Mouse (Mus musculus): ENCODE measurements around the gene Sorcs2. TPM values are rescaled to one million over a fixed set of nuclear protein-coding genes. Genes with fewer than 3 reads are reported as not detected.
A peak's percentile ranks its signal among the peaks of the same experiment; 100 is the strongest.

Sorcs2 gene
- polyA plus RNA-seq, 1 experiment from 2014 or later, result 11.7 TPM

DNA sequence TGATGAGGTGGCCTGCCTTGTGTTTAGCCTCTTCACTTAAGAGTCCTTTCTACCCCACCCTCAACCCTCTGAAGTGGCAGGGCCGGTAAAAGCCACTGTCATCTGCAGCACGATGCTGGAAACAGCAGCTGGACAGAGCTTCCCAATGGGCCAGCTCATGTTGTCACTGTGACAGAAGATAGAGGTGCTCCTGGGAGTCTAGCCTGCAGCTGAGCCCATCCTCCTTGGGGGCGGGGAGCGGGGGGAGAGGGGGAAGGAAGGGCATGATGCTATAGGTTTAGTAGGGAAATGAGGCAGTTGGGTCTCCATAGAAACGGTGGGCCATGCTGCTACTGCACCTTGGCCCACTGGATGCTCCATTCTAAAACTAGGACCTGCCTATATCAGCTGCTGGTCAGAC is 279.9 kb downstream of the Sorcs2 start:
- no peaks in the 10 kb centered on the region for H3K9me3 ChIP-seq
- H3K27me3 ChIP-seq, result 0 out of 2 replicates have a peak, but pooled peaks cover 2% of the 10 kb centered on the region
- H3K4me1 ChIP-seq (replicated peaks), result peaks cover 67% of the 10 kb centered on the region
- 21% methylated on average over 5 of the region's 5 CpGs for WGBS
- no peak overlapping the region for H3K9ac ChIP-seq
- H3K27ac ChIP-seq, result peak overlapping the region; percentile 70
- H3K4me3 ChIP-seq, result no peak overlapping the region
- peak; percentile 53 for ATAC-seq (ENCODE audit: low FRiP score)
- no peaks in the 10 kb centered on the region for H3K36me3 ChIP-seq
- no peak overlapping the region for H3K4me2 ChIP-seq

DNA sequence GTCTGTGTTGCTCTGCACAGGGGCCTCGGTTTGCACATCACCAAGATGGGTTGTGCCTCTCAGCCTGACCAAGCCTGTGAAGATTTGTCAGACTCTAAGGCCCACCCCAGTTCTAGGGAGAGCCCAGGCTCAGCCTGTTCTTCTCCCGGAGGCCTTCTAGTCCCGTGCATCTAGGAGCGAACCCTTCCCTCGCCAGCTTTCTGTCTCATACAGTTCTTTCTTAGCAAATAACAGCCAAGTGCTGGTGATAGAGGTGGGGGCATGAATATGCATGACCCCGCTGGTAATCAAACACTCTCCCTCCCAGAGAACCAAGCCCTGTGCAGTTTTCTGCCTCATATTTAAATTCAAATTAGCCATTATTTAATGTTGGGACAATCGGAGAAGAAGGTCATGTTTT is 282.4 kb downstream of the Sorcs2 start:
- Histone ChIP-seq H3K36me3 (no peaks in the 10 kb centered on the region), H3K27me3 (0 out of 2 replicates have a peak, but pooled peaks cover 2% of the 10 kb centered on the region), H3K4me1 (replicated peaks) (peaks cover 75% of the 10 kb centered on the region), H3K9me3 (no peaks in the 10 kb centered on the region), H3K4me2 (no peak overlapping the region), H3K9ac (no peak overlapping the region), H3K4me3 (no peak overlapping the region), H3K27ac (0 out of 2 replicates have a peak overlapping the region, but pooled peaks have one; percentile 42)
- ATAC-seq (ENCODE audit: low FRiP score), result no peak
- 23% methylated on average over 7 of the region's 7 CpGs for WGBS

DNA sequence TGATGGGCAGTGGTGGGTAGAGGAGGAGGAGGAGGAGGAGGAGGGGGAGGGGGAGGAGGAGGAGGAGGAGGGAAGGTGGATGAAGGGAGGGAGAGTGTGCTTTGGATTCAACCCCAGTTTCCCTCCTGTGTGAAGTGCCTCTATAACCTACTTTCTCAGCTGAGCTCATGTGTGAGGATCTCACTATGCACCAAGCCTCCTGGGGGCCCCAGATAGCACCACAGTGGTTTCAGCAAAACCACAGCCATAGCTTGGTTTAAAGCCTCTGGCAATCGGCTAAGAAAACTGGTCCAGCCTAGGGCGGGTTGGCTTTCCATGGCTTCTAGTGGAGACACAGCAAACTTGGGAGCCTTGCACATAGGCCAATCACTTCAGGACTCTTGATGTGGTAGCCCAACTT is 284.2 kb downstream of the Sorcs2 start:
- ATAC-seq (ENCODE audit: low FRiP score), result no peak
- Histone ChIP-seq H3K4me2 (no peak overlapping the region), H3K27ac (no peak overlapping the region), H3K4me3 (no peak overlapping the region), H3K4me1 (replicated peaks) (peaks cover 58% of the 10 kb centered on the region), H3K9me3 (no peaks in the 10 kb centered on the region), H3K27me3 (0 out of 2 replicates have a peak, but pooled peaks cover 2% of the 10 kb centered on the region), H3K9ac (no peak overlapping the region), H3K36me3 (no peaks in the 10 kb centered on the region)
- 85% methylated on average over 2 of the region's 2 CpGs for WGBS

DNA sequence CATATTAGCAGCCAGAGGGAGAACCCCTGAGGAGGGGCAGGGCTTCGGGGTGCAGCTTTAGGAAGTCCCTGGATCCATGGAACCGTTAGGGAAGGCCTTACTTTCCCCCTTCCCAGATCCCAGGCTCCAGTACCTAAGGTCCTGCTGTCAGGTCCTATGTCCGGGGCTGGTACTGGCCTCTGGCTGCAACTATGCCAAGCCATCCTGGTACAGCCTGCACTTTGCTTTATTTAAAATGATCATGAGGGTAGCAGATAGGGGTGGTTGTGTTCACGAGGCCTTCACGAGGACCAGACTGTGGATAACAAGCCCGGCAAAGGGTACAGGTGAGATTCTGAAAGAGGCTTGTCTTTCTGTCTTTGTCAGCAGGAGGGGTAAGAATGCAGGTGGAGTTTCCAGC is 285.2 kb downstream of the Sorcs2 start:
- H3K4me3 ChIP-seq, result no peak overlapping the region
- H3K27ac ChIP-seq, result no peak overlapping the region
- H3K36me3 ChIP-seq, result no peaks in the 10 kb centered on the region
- no peak for ATAC-seq (ENCODE audit: low FRiP score)
- no peak overlapping the region for H3K9ac ChIP-seq
- H3K4me1 ChIP-seq (replicated peaks), result peaks cover 52% of the 10 kb centered on the region
- no peaks in the 10 kb centered on the region for H3K9me3 ChIP-seq
- H3K27me3 ChIP-seq, result 0 out of 2 replicates have a peak, but pooled peaks cover 2% of the 10 kb centered on the region
- H3K4me2 ChIP-seq, result no peak overlapping the region
- WGBS, result 70% methylated on average over 6 of the region's 6 CpGs

DNA sequence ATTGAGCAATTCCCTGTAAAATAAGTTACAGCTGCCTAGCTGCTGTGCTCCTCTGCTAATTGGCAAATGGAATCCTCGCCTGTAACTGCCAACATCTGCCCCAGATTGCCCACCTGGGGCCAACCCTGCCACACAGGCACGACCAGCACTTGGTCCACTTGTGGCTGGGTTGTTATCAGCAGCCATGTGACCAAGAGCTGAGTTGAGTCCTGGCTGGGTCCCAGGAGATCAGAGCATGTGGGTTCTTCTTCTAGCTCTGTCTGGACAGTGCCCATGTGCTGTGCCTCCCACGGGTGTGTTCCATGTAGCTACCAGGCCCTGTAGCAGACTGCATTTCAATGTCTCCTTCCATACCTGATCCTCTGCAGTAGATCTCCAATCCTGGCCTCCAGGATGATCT is 286.4 kb downstream of the Sorcs2 start:
- H3K9ac ChIP-seq, result no peak overlapping the region
- ATAC-seq (ENCODE audit: low FRiP score), result no peak
- peaks cover 40% of the 10 kb centered on the region for H3K4me1 ChIP-seq (replicated peaks)
- no peak overlapping the region for H3K4me3 ChIP-seq
- no peaks in the 10 kb centered on the region for H3K9me3 ChIP-seq
- H3K27ac ChIP-seq, result no peak overlapping the region
- 71% methylated on average over 3 of the region's 3 CpGs for WGBS
- H3K36me3 ChIP-seq, result no peaks in the 10 kb centered on the region
- no peak overlapping the region for H3K4me2 ChIP-seq
- no peaks in the 10 kb centered on the region for H3K27me3 ChIP-seq

DNA sequence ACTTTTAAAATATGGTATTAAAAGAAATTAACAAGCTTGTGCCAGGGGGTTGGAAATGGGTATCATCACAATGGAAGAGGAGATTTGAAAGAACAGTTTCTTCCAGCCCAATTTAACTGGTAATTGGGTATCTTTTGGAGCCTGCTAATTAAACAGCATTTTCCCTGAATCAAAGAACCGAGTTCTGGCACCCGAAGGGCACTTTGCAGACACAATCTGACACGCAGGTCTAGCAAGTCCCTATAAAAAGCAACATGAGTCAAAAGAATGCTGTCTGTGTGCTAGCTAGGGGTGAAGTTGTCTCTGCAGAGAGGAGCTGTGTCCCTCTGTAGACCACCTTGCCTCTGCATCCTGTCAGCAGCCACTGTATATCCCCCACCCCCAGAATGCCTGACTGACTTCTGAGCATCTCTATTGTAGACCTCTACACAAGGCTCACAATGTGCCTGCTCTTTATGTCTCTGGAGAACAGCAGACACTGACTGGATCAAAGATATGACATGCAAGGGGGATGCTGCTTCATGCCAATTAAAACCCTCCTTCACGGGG is 289.5 kb downstream of the Sorcs2 start:
- Histone ChIP-seq H3K27ac (no peak overlapping the region), H3K4me2 (no peak overlapping the region), H3K36me3 (no peaks in the 10 kb centered on the region), H3K27me3 (no peaks in the 10 kb centered on the region), H3K4me1 (replicated peaks) (peaks cover 24% of the 10 kb centered on the region), H3K9ac (no peak overlapping the region), H3K4me3 (no peak overlapping the region), H3K9me3 (no peaks in the 10 kb centered on the region)
- 70% methylated on average over 4 of the region's 4 CpGs for whole genome bisulfite sequencing
- no peak for ATAC-seq (ENCODE audit: low FRiP score)

DNA sequence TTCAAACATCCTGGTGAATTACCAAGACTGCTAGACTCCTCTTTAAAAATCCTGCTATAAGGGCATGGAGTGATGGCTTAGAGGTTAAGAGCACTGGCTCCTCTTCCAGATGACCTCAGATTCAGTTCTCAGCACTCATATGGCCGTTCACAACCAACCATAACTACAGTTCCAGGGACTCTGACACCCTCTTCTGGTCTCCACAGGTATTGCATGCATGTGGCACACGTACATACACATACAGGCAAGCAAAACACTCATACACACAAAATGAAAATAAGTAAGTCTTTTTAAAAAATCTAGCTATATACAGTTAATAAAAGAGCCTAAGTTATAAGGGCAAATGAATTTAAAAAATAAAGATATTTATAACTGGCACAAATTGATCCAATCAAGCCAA is 294.5 kb downstream of the Sorcs2 start:
- Histone ChIP-seq H3K36me3 (no peaks in the 10 kb centered on the region), H3K4me3 (no peak overlapping the region), H3K4me1 (replicated peaks) (peaks cover 10% of the 10 kb centered on the region), H3K27me3 (no peaks in the 10 kb centered on the region), H3K9ac (no peak overlapping the region), H3K27ac (no peak overlapping the region), H3K4me2 (no peak overlapping the region), H3K9me3 (no peaks in the 10 kb centered on the region)
- 93% methylated on average over 2 of the region's 2 CpGs for WGBS
- no peak for ATAC-seq (ENCODE audit: low FRiP score)

DNA sequence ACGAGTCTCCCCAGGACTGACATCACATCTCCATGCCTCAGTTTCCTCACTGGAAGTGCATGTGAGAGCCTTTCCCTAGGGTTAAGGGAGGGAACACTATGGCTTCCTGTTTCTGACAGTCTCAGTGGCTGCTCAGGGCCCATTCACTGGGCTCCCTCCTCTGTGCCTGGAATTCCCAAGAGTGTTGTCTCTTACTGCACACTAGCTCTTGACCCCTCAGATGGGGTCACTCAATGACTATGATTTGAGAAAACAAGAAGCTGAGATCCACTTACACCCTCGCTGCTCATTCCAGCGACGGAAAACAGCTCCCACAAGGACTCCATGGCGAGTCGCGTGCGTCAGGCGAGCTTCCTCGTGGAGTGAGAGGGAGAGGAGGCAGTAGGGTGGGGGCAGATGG is 296.8 kb downstream of the Sorcs2 start:
- H3K36me3 ChIP-seq, result no peaks in the 10 kb centered on the region

DNA sequence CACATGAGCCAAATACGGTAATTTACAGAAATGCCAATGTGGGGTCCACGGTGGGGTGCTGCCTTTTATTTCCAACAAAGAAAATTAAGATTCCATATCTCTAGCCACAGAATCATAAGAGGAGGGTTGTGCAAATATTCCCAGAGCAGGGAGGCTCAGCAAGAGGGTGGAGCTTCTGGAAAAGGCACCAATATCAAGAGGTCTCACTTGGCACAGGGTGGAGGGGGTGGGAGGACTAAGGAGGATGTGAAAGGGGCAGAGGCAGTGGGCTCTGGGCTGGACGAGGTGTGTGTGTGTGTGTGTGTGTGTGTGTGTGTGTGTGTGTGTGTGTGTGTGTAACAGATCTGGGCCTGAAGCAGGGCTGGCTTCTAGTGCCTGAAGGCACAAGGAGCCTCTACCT is 297.5 kb downstream of the Sorcs2 start:
- H3K9ac ChIP-seq, result no peak overlapping the region
- H3K4me1 ChIP-seq (replicated peaks), result peaks cover 16% of the 10 kb centered on the region
- ATAC-seq (ENCODE audit: low FRiP score), result no peak
- 85% methylated on average over 3 of the region's 3 CpGs for WGBS
- H3K27me3 ChIP-seq, result 0 out of 2 replicates have a peak, but pooled peaks cover 2% of the 10 kb centered on the region
- H3K27ac ChIP-seq, result no peak overlapping the region
- no peak overlapping the region for H3K4me2 ChIP-seq
- no peaks in the 10 kb centered on the region for H3K9me3 ChIP-seq
- no peak overlapping the region for H3K4me3 ChIP-seq
- no peaks in the 10 kb centered on the region for H3K36me3 ChIP-seq

More for the DNA sequence above, 296.8 kb downstream of the Sorcs2 start:
- Histone ChIP-seq H3K4me1 (replicated peaks) (peaks cover 13% of the 10 kb centered on the region), H3K27ac (no peak overlapping the region), H3K4me3 (no peak overlapping the region), H3K27me3 (0 out of 2 replicates have a peak, but pooled peaks cover 2% of the 10 kb centered on the region), H3K9me3 (no peaks in the 10 kb centered on the region), H3K9ac (no peak overlapping the region), H3K4me2 (no peak overlapping the region)
- WGBS, result 74% methylated on average over 10 of the region's 10 CpGs
- ATAC-seq (ENCODE audit: low FRiP score), result no peak

DNA sequence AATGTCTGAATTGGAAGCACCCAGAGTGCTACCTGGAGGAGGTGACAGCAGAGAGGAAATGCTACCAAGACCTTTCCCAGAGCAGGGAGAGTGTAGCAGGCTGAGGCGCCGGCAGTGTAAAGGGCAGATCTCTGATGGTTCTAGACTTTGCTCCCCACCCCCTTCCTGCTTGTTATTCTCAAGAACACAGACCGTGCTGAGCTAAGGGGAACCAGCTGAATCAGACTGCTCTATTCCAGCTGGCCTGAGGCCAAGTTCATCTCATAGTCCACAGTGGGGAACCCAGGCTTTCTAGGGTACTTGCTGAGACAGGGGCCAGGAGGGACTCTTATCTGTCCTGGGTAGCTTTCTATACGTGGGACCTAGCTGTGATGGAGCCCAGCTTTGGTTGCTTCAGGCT is 298.3 kb downstream of the Sorcs2 start:
- Histone ChIP-seq H3K4me3 (no peak overlapping the region), H3K9ac (no peak overlapping the region), H3K27me3 (0 out of 2 replicates have a peak, but pooled peaks cover 2% of the 10 kb centered on the region), H3K4me1 (replicated peaks) (peaks cover 16% of the 10 kb centered on the region), H3K4me2 (no peak overlapping the region), H3K9me3 (no peaks in the 10 kb centered on the region), H3K27ac (no peak overlapping the region), H3K36me3 (no peaks in the 10 kb centered on the region)
- 60% methylated on average over 4 of the region's 4 CpGs for WGBS
- no peak for ATAC-seq (ENCODE audit: low FRiP score)

DNA sequence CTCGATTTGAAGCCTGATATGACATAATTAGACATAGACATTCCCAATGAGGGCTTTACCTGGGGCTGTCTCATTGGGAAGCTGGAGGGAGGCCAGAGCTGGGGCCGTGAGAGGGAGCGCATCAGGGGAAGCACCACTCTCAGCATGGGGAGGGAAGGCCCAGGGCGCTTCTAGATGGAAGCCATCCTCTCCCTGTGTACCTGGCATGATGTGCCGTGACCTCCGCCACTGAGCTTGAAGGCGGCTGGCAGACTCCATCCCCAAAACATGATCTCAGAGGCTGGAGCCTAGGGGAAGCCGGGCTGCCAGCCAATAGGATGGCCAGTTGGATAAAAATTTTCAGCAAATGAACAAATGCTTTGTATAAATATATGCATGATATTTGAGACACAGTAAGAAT is 301.9 kb downstream of the Sorcs2 start:
- Histone ChIP-seq H3K36me3 (no peaks in the 10 kb centered on the region), H3K4me3 (no peak overlapping the region), H3K27ac (no peak overlapping the region), H3K4me2 (no peak overlapping the region), H3K4me1 (replicated peaks) (peaks cover 16% of the 10 kb centered on the region), H3K9ac (no peak overlapping the region), H3K27me3 (0 out of 2 replicates have a peak, but pooled peaks cover 2% of the 10 kb centered on the region), H3K9me3 (no peaks in the 10 kb centered on the region)
- ATAC-seq (ENCODE audit: low FRiP score), result no peak
- WGBS, result 85% methylated on average over 8 of the region's 8 CpGs

DNA sequence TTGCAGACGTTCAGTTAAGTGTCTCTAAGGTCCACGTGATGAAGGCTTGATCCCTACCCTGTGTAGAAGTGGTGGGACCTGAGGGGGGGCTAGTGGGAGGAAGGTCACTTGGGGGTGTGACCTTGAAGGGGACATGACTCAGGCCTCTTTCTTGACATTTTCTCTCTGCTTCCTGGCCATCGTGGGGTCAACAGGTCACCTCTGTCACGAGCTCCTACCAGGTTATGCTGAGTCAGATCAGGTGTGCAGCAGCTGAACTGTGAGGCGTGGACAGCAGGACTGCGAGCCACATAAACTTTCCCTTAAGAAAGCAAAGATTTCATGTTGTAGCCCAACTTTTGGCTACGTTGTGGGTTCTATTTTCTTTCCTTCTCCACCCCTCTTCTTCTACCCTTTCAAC is 307.9 kb downstream of the Sorcs2 start:
- WGBS, result 88% methylated on average over 7 of the region's 7 CpGs

DNA sequence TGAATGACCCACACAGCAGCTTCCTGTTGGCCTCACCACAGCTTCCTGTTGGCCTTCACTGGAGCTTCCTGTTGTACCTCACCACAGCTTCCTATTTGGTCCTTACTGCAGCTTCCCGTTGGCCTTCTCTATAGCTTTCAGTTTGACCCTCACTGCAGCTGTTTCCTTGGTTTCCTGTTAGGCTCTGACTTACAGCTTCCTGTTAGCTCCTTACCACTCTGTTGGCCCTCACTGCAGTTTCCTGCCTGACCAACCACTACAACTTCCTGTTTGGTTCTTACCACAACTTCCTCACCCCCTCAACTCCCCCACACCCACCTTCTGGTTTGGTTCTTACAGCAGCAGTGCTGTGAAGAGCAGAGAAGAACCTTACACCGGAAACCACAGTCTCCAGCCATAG is 308.7 kb downstream of the Sorcs2 start:
- 90% methylated on average over 2 of the region's 2 CpGs for WGBS
- Histone ChIP-seq H3K4me2 (no peak overlapping the region), H3K27me3 (0 out of 2 replicates have a peak, but pooled peaks cover 3% of the 10 kb centered on the region), H3K9me3 (no peaks in the 10 kb centered on the region), H3K36me3 (no peaks in the 10 kb centered on the region), H3K4me1 (replicated peaks) (peaks cover 14% of the 10 kb centered on the region), H3K27ac (peak overlapping the region; percentile 69), H3K9ac (no peak overlapping the region), H3K4me3 (no peak overlapping the region)
- no peak for ATAC-seq (ENCODE audit: low FRiP score)

More for the DNA sequence above, 307.9 kb downstream of the Sorcs2 start:
- Histone ChIP-seq H3K27me3 (no peaks in the 10 kb centered on the region), H3K36me3 (no peaks in the 10 kb centered on the region), H3K4me1 (replicated peaks) (peaks cover 11% of the 10 kb centered on the region), H3K9ac (no peak overlapping the region), H3K4me3 (no peak overlapping the region), H3K9me3 (no peaks in the 10 kb centered on the region), H3K4me2 (no peak overlapping the region), H3K27ac (no peak overlapping the region)
- ATAC-seq (ENCODE audit: low FRiP score), result no peak

All from hindbrain, embryonic 13.5 days (tissue).